Mouse (Mus musculus): ENCODE data around the gene Serinc1.

The Serinc1 gene

GRCm38 (mm10) chr10:57484741-57485140 lies 47.6 kb downstream of the Serinc1 start:
- no peak for DNase-seq (ENCODE audit: low read depth)

- DNase-seq (ENCODE audit: low read depth), result no peak
Observed at GRCm38 (mm10) chr10:57481717-57482116, 50.6 kb downstream of the Serinc1 start.

GRCm38 (mm10) chr10:57477121-57477843 lies 55.0 kb downstream of the Serinc1 start:
- DNase-seq (ENCODE audit: low read depth), result no peak

Data from c-Kit-positive CD71-negative TER-119-negative erythroid progenitor cells, embryonic 14.5 days (primary cell).